ENCODE assay signal across 10 mouse cellular contexts in the genomic region with DNA sequence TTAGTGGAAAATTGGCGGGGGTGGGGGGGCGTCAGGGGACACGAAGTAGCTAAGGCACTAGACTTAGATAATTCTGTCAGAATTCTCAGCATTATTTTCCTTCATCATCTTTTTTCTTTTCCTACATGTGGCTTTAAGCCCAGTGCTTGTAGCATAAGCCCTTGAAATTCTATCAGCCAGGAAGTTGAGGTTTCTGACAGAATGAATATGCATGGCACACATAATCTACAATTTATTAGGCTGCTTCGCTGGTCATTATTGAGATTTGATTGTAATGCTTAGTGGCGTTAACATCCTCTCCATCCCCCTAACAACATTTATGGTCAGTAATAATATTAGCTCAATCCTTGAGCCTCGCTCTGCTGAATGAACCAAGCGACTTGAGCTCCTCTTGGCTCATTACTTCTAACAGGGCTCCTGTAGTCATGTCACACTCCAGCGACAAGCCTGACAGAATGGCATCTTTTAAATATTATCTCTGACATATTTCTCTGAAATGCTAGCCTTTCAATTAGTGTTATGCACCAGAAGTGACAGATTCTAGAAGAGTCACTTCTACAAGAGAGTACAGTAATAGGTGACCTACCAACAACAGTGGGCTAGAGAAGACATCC.
A peak's percentile ranks its signal among the peaks of the same experiment; 100 is the strongest.
DNase-seq lines count a peak whose midpoint lies in the region; ATAC-seq and TF ChIP-seq lines count a peak whose summit lies in the region.
"Had no signal": no experiment of that assay in that cellular context is flagged by ENCODE, and none has a peak within 500 bp of the region (broad histone marks: within the 10 kb centered on the region; RNA-seq: fewer than 3 reads in every experiment).

No protein-coding gene starts in this region.

- DNase-seq in forebrain, embryonic 11.5 days (ENCODE audit: low spot score) = no peak
- peak; percentile 8 for DNase-seq in limb, embryonic 14.5 days (ENCODE audit: low spot score)
- DNase-seq in limb, embryonic 10.5 days (ENCODE audit: low spot score) = no peak
- DNase-seq in c-Kit-positive CD71-positive TER-119-positive erythroid progenitor cells, embryonic 14.5 days (ENCODE audit: low spot score) = no peak
- DNase-seq in liver, embryonic 11.5 days (ENCODE audit: low spot score) = no peak
- DNase-seq: kidney, adult 11 months had no signal

- WGBS in forebrain, embryonic 13.5 days = 92% methylated on average over 8 of the region's 8 CpGs
- WGBS in forebrain, embryonic 11.5 days = 88% methylated on average over 8 of the region's 8 CpGs
- WGBS in limb, embryonic 14.5 days = 81% methylated on average over 8 of the region's 8 CpGs
- WGBS in limb, embryonic 10.5 days = 86% methylated on average over 8 of the region's 8 CpGs
- 73% methylated on average over 8 of the region's 8 CpGs for WGBS in hindbrain, embryonic 15.5 days
- whole genome bisulfite sequencing in liver, embryonic 11.5 days = 87% methylated on average over 8 of the region's 8 CpGs

- no peak overlapping the region for H3K9ac ChIP-seq in forebrain, embryonic 13.5 days
- H3K9ac ChIP-seq in forebrain, embryonic 11.5 days (ENCODE audit: low read length) = no peak overlapping the region
- H3K9ac ChIP-seq in limb, embryonic 14.5 days (ENCODE audit: low read depth, low read length, severe bottlenecking) = no peak overlapping the region
- no peak overlapping the region for H3K9ac ChIP-seq in hindbrain, embryonic 15.5 days
- no peak overlapping the region for H3K9ac ChIP-seq in liver, embryonic 11.5 days (ENCODE audit: low read depth, low read length)
- H3K9ac ChIP-seq: heart, embryonic 13.5 days; liver, embryonic 14.5 days had no signal

- H3K27me3 ChIP-seq in forebrain, embryonic 13.5 days = no peaks in the 10 kb centered on the region
- H3K27me3 ChIP-seq in forebrain, embryonic 11.5 days (ENCODE audit: control insufficient read depth, insufficient read depth, low read length) = no peaks in the 10 kb centered on the region
- no peaks in the 10 kb centered on the region for H3K27me3 ChIP-seq in limb, embryonic 14.5 days (ENCODE audit: control insufficient read depth, insufficient read depth, low read length)
- H3K27me3 ChIP-seq in limb, embryonic 10.5 days (ENCODE audit: low read depth, poor library complexity, severe bottlenecking) = no peaks in the 10 kb centered on the region
- no peaks in the 10 kb centered on the region for H3K27me3 ChIP-seq in hindbrain, embryonic 15.5 days
- H3K27me3 ChIP-seq in liver, embryonic 11.5 days (replicated peaks; ENCODE audit: control insufficient read depth, insufficient read depth, low read length) = no peaks in the 10 kb centered on the region
- H3K27me3 ChIP-seq: heart, embryonic 13.5 days had no signal

- no peak overlapping the region for H3K4me3 ChIP-seq in forebrain, embryonic 13.5 days
- no peak overlapping the region for H3K4me3 ChIP-seq in forebrain, embryonic 11.5 days (ENCODE audit: low read depth, low read length)
- H3K4me3 ChIP-seq in limb, embryonic 14.5 days (replicated peaks; ENCODE audit: low read length) = no peak overlapping the region
- no peak overlapping the region for H3K4me3 ChIP-seq in limb, embryonic 10.5 days
- H3K4me3 ChIP-seq in hindbrain, embryonic 15.5 days = no peak overlapping the region
- no peak overlapping the region for H3K4me3 ChIP-seq in liver, embryonic 11.5 days (ENCODE audit: low read depth, low read length)
- H3K4me3 ChIP-seq: heart, embryonic 13.5 days had no signal

- H3K27ac ChIP-seq in forebrain, embryonic 13.5 days = peak overlapping the region; percentile 25; the same call in 1 of the 2 replicates
- no peak overlapping the region for H3K27ac ChIP-seq in forebrain, embryonic 11.5 days (ENCODE audit: low read depth, low read length)
- H3K27ac ChIP-seq in limb, embryonic 14.5 days (replicated peaks; ENCODE audit: low read depth, low read length) = no peak overlapping the region
- no peak overlapping the region for H3K27ac ChIP-seq in limb, embryonic 10.5 days
- peak overlapping the region; percentile 52; the same call in 1 of the 2 replicates for H3K27ac ChIP-seq in hindbrain, embryonic 15.5 days (replicated peaks)
- no peak overlapping the region for H3K27ac ChIP-seq in liver, embryonic 11.5 days (ENCODE audit: low read depth, low read length)
- H3K27ac ChIP-seq: heart, embryonic 13.5 days; liver, embryonic 14.5 days had no signal

- peak; percentile 39; the same call in 1 of the 2 replicates for ATAC-seq in forebrain, embryonic 13.5 days
- no peak for ATAC-seq in forebrain, embryonic 11.5 days (replicated peaks; ENCODE audit: low FRiP score)
- ATAC-seq in limb, embryonic 14.5 days (ENCODE audit: low FRiP score, low read depth) = no peak
- ATAC-seq in hindbrain, embryonic 15.5 days (ENCODE audit: low FRiP score, low read depth) = no peak
- no peak for ATAC-seq in liver, embryonic 11.5 days (replicated peaks; ENCODE audit: low FRiP score)

- H3K9me3 ChIP-seq in forebrain, embryonic 13.5 days (replicated peaks) = no peaks in the 10 kb centered on the region
- H3K9me3 ChIP-seq in forebrain, embryonic 11.5 days (ENCODE audit: control insufficient read depth, low read length) = no peaks in the 10 kb centered on the region
- no peaks in the 10 kb centered on the region for H3K9me3 ChIP-seq in limb, embryonic 14.5 days (ENCODE audit: control insufficient read depth, low read length)
- no peaks in the 10 kb centered on the region for H3K9me3 ChIP-seq in limb, embryonic 10.5 days (replicated peaks)
- H3K9me3 ChIP-seq in hindbrain, embryonic 15.5 days = no peaks in the 10 kb centered on the region
- H3K9me3 ChIP-seq in liver, embryonic 11.5 days (ENCODE audit: control insufficient read depth, low read length) = no peaks in the 10 kb centered on the region
- H3K9me3 ChIP-seq: heart, embryonic 13.5 days had no signal

- no peaks in the 10 kb centered on the region for H3K4me1 ChIP-seq in forebrain, embryonic 13.5 days
- no peaks in the 10 kb centered on the region for H3K4me1 ChIP-seq in forebrain, embryonic 11.5 days (replicated peaks; ENCODE audit: control insufficient read depth, insufficient read depth, low read length)
- no peaks in the 10 kb centered on the region for H3K4me1 ChIP-seq in limb, embryonic 14.5 days (ENCODE audit: control insufficient read depth, insufficient read depth, low read length)
- no peaks in the 10 kb centered on the region for H3K4me1 ChIP-seq in limb, embryonic 10.5 days
- H3K4me1 ChIP-seq in hindbrain, embryonic 15.5 days (replicated peaks) = 0 out of 2 replicates have a peak, but pooled peaks cover 7% of the 10 kb centered on the region
- H3K4me1 ChIP-seq in liver, embryonic 11.5 days (replicated peaks; ENCODE audit: control insufficient read depth, insufficient read depth, low read length) = no peaks in the 10 kb centered on the region
- H3K4me1 ChIP-seq: heart, embryonic 13.5 days had no signal

- no peaks in the 10 kb centered on the region for H3K36me3 ChIP-seq in forebrain, embryonic 13.5 days (ENCODE audit: poor library complexity, severe bottlenecking)
- no peaks in the 10 kb centered on the region for H3K36me3 ChIP-seq in forebrain, embryonic 11.5 days (ENCODE audit: control insufficient read depth, insufficient read depth, low read length)
- no peaks in the 10 kb centered on the region for H3K36me3 ChIP-seq in limb, embryonic 14.5 days (ENCODE audit: control insufficient read depth, insufficient read depth, low read length)
- no peaks in the 10 kb centered on the region for H3K36me3 ChIP-seq in limb, embryonic 10.5 days
- no peaks in the 10 kb centered on the region for H3K36me3 ChIP-seq in hindbrain, embryonic 15.5 days
- H3K36me3 ChIP-seq in liver, embryonic 11.5 days (ENCODE audit: control insufficient read depth, insufficient read depth, low read length) = no peaks in the 10 kb centered on the region
- H3K36me3 ChIP-seq: heart, embryonic 13.5 days had no signal

- TF ChIP-seq POLR2A in limb, embryonic 14.5 days (IDR thresholded peaks at IDR 0.05; ENCODE audit: borderline replicate concordance, extremely low read depth, insufficient read depth, insufficient read length) = no peak

- H3K4me2 ChIP-seq in forebrain, embryonic 13.5 days = no peak overlapping the region
- H3K4me2 ChIP-seq in forebrain, embryonic 11.5 days (ENCODE audit: low read depth, low read length, severe bottlenecking) = no peak overlapping the region
- no peak overlapping the region for H3K4me2 ChIP-seq in limb, embryonic 14.5 days (replicated peaks; ENCODE audit: low read depth, low read length, severe bottlenecking)
- H3K4me2 ChIP-seq in hindbrain, embryonic 15.5 days = no peak overlapping the region
- H3K4me2 ChIP-seq in liver, embryonic 11.5 days = no peak overlapping the region
- H3K4me2 ChIP-seq: heart, embryonic 13.5 days had no signal

Comparison
In these comparisons a context has a peak if more than half of its experiments do, and no peak if none do; other contexts are left out.
1. H3K27ac ChIP-seq: peak in forebrain, embryonic 13.5 days (single experiment) and hindbrain, embryonic 15.5 days (single experiment); none in forebrain, embryonic 11.5 days (single experiment), limb, embryonic 14.5 days (single experiment), limb, embryonic 10.5 days (single experiment) and liver, embryonic 11.5 days (single experiment).